Mouse (Mus musculus): Measurements from ENCODE around the gene Nup210l. TPM values are rescaled to one million over a fixed set of nuclear protein-coding genes. Genes with fewer than 3 reads are reported as not detected.
"Not testable (repeated sequence)": the region's sequence is repeated elsewhere in the genome, so short reads cannot be mapped to it uniquely, and the experiment has no call there.

Nup210l gene
- total RNA-seq, 2 experiments from 2014 or later, result 0.05 to 0.11 TPM

- Histone ChIP-seq H3K27ac (no peak overlapping the region), H3K4me3 (no peak overlapping the region)
- intact Hi-C loops (cut with DNase I), result no loop called here
- no peak for TF ChIP-seq CTCF (IDR thresholded peaks at IDR 0.05)
- no peak for DNase-seq
Measured at GRCm38 (mm10) chr3:90103176-90103575, 756 bp upstream of the Nup210l start.

GRCm38 (mm10) chr3:90111706-90112105 lies 7.8 kb downstream of the Nup210l start:
- intact Hi-C loops (cut with DNase I), result no loop called here
- no peak for DNase-seq
- no peak overlapping the region for H3K4me3 ChIP-seq
- no peak for TF ChIP-seq CTCF (IDR thresholded peaks at IDR 0.05)
- peak overlapping the region; percentile 48 for H3K27ac ChIP-seq

- DNase-seq, result no peak
- no peak overlapping the region for H3K4me3 ChIP-seq
- H3K27ac ChIP-seq, result no peak overlapping the region
- TF ChIP-seq CTCF (IDR thresholded peaks at IDR 0.05), result peak; percentile 14; the same call in 1 of the 2 replicates
- intact Hi-C loops (cut with DNase I), result no loop called here
Measured at GRCm38 (mm10) chr3:90114342-90114741, 10.4 kb downstream of the Nup210l start.

GRCm38 (mm10) chr3:90115526-90115925 lies 11.6 kb downstream of the Nup210l start:
- Histone ChIP-seq H3K27ac (no peak overlapping the region), H3K4me3 (no peak overlapping the region)
- TF ChIP-seq CTCF (IDR thresholded peaks at IDR 0.05), result no peak
- no peak for DNase-seq
- intact Hi-C loops (cut with DNase I), result no loop called here

GRCm38 (mm10) chr3:90118132-90118790 lies 14.3 kb downstream of the Nup210l start:
- DNase-seq, result peak; percentile 62
- intact Hi-C loops (cut with DNase I), result no loop called here
- Histone ChIP-seq H3K27ac (no peak overlapping the region), H3K4me3 (no peak overlapping the region)
- no peak for TF ChIP-seq CTCF (IDR thresholded peaks at IDR 0.05)

GRCm38 (mm10) chr3:90122036-90122435 lies 18.1 kb downstream of the Nup210l start:
- intact Hi-C loops (cut with DNase I); DNase-seq; H3K27ac ChIP-seq; H3K4me3 ChIP-seq: not testable (repeated sequence)

GRCm38 (mm10) chr3:90125710-90126109 lies 21.8 kb downstream of the Nup210l start:
- H3K27ac ChIP-seq, result no peak overlapping the region
- no peak for TF ChIP-seq CTCF (IDR thresholded peaks at IDR 0.05)
- intact Hi-C loops (cut with DNase I), result no loop called here
- no peak overlapping the region for H3K4me3 ChIP-seq
- no peak for DNase-seq

- no peak overlapping the region for H3K4me3 ChIP-seq
- no peak for TF ChIP-seq CTCF (IDR thresholded peaks at IDR 0.05)
- intact Hi-C loops (cut with DNase I), result no loop called here
- no peak for DNase-seq
- H3K27ac ChIP-seq, result no peak overlapping the region
Measured at GRCm38 (mm10) chr3:90127881-90128280, 23.9 kb downstream of the Nup210l start.

- Histone ChIP-seq H3K4me3 (no peak overlapping the region), H3K27ac (no peak overlapping the region)
- intact Hi-C loops (cut with DNase I), result no loop called here
- DNase-seq, result no peak
- no peak for TF ChIP-seq CTCF (IDR thresholded peaks at IDR 0.05)
Measured at GRCm38 (mm10) chr3:90132745-90133144, 28.8 kb downstream of the Nup210l start.

GRCm38 (mm10) chr3:90133331-90133730 lies 29.4 kb downstream of the Nup210l start:
- no peak for TF ChIP-seq CTCF (IDR thresholded peaks at IDR 0.05)
- H3K27ac ChIP-seq, result no peak overlapping the region
- no peak for DNase-seq
- H3K4me3 ChIP-seq, result no peak overlapping the region
- intact Hi-C loops (cut with DNase I), result no loop called here

- no peak overlapping the region for H3K27ac ChIP-seq
- intact Hi-C loops (cut with DNase I), result no loop called here
- TF ChIP-seq CTCF (IDR thresholded peaks at IDR 0.05), result no peak
- no peak for DNase-seq
- no peak overlapping the region for H3K4me3 ChIP-seq
Measured at GRCm38 (mm10) chr3:90134483-90134882, 30.6 kb downstream of the Nup210l start.

GRCm38 (mm10) chr3:90134993-90135392 lies 31.1 kb downstream of the Nup210l start:
- Histone ChIP-seq H3K27ac (no peak overlapping the region), H3K4me3 (no peak overlapping the region)
- TF ChIP-seq CTCF (IDR thresholded peaks at IDR 0.05), result no peak
- intact Hi-C loops (cut with DNase I), result no loop called here
- DNase-seq, result no peak

GRCm38 (mm10) chr3:90136660-90137059 lies 32.7 kb downstream of the Nup210l start:
- no peak overlapping the region for H3K27ac ChIP-seq
- intact Hi-C loops (cut with DNase I), result no loop called here
- H3K4me3 ChIP-seq, result no peak overlapping the region
- DNase-seq, result no peak
- no peak for TF ChIP-seq CTCF (IDR thresholded peaks at IDR 0.05)

GRCm38 (mm10) chr3:90137606-90138005 lies 33.7 kb downstream of the Nup210l start:
- intact Hi-C loops (cut with DNase I), result no loop called here
- Histone ChIP-seq H3K4me3 (no peak overlapping the region), H3K27ac (no peak overlapping the region)
- no peak for TF ChIP-seq CTCF (IDR thresholded peaks at IDR 0.05)
- no peak for DNase-seq
